Mouse (Mus musculus) testis, adult 2 months (tissue): ENCODE results near the gene Kansl1l. TPM values are rescaled to one million over a fixed set of nuclear protein-coding genes. Genes with fewer than 3 reads are reported as not detected.

Experiments used
- H3K27ac ChIP-seq: fragments of 200-500 bp; 2 replicates; pipeline ENCODE4 v1.5.1; 2012; ENCODE audit warnings: low read depth, low read length; ENCODE audit not compliant: control insufficient read depth, insufficient read depth
- H3K27me3 ChIP-seq: fragments of 200-500 bp; 2 replicates; pipeline ENCODE4 v1.6.1; 2012; ENCODE audit warnings: mild to moderate bottlenecking, low read length, moderate library complexity; ENCODE audit not compliant: control insufficient read depth, insufficient read depth
- H3K36me3 ChIP-seq: fragments of 200-500 bp; 2 replicates; pipeline ENCODE4 v1.6.1; 2012; ENCODE audit warnings: mild to moderate bottlenecking, low read length; ENCODE audit not compliant: control insufficient read depth, insufficient read depth
- H3K4me1 ChIP-seq: fragments of 200-500 bp; 2 replicates; pipeline ENCODE4 v1.6.1; 2012; ENCODE audit warnings: low read length; ENCODE audit not compliant: control insufficient read depth, insufficient read depth
- H3K4me3 ChIP-seq: fragments of 200-500 bp; 2 replicates; pipeline ENCODE4 v1.5.1; 2012; ENCODE audit warnings: low read depth, mild to moderate bottlenecking, low read length, moderate library complexity, mixed read lengths; ENCODE audit not compliant: control insufficient read depth
- CTCF ChIP-seq: fragments of 200-500 bp; IDR thresholded peaks from 2 replicates; pipeline ENCODE4 v1.5.1; 2012; ENCODE audit warnings: low read depth, mild to moderate bottlenecking, inconsistent platforms, low read length, moderate library complexity; ENCODE audit not compliant: control insufficient read depth, insufficient read depth, insufficient replicate concordance
- POLR2A ChIP-seq: fragments of 200-500 bp; IDR thresholded peaks from 2 replicates; pipeline ENCODE4 v1.6.1; 2012; ENCODE audit warnings: low read depth, mild to moderate bottlenecking, inconsistent platforms, low read length, moderate library complexity; ENCODE audit not compliant: control insufficient read depth
- polyA plus RNA-seq: library from polyadenylated mRNA; depleted of rRNA; stranded (reverse); fragments of >200 nt; gene quantifications from 2 replicates; pipeline ENCODE4 v1.2.3, GENCODE M21; 2012

The Kansl1l gene
- polyA plus RNA-seq, 1 experiment, result 16.3 TPM

DNA sequence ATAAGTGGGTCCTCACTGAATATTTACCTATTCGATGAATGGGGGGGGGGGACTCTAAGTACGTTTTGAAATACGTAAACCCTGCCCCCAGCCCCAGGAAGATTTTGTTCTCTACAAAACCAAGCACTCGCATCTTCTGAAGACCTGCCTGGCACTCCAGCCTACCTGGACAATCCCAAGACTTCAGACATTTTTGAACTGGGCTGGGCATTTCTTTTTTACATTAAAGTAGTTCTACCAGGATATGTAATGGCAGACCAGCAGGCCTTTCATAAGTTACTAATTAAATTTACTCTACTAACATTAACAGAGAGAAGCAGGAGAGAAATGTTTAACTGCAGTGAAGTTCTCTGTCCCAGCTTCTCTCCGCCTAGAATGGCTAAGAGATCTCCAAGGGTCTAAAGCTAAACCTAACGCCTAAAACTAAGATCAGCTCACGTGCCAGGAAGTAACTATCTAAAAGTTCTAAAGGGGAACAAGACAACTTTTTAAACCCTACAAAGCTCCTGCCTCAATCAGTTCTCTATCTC lies 15.3 kb upstream of the Kansl1l start:
- no peaks in the 10 kb centered on the region for H3K36me3 ChIP-seq
- no peak overlapping the region for H3K27ac ChIP-seq
- TF ChIP-seq CTCF (no peak), POLR2A (no peak)
- no peak overlapping the region for H3K4me3 ChIP-seq
- H3K4me1 ChIP-seq, result no peaks in the 10 kb centered on the region
- no peaks in the 10 kb centered on the region for H3K27me3 ChIP-seq

DNA sequence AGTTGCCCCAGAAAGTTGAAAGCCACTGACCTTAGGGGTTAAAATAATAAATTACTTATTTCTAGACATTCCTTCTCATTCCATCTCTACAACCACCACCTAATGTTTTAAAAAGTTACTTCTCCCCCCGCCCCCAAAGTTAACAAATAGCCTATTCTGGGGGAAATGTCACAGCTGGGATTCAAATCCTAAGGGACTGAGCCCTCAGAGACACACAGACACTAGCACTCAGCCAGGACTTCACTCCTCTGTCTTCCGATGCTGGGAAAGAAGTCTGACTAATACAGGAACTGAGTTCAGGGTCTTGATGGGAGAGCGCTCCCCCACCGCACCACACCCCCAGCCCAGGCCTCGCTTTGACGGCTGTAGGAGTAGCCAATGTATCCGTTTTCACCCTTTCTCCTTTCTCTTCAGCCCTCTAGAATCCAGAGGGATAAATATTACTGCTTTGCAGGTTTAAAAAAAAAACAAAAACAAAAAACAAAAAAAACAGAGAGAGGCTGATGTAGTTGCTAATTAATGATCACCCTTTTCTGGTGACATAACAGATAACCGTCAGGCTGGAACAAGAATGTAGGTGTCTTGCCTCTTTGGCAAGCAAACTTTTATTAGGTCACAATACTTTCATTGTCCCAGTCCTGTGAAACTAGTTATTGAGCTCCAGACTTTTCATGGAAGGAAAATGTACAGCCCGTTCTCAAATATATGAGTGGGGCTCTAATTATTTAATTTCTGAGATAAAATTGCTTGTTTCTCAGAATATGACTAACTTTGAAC lies 14.7 kb upstream of the Kansl1l start:
- H3K27ac ChIP-seq, result no peak overlapping the region; the same call in 1 of the 2 replicates
- TF ChIP-seq POLR2A (no peak), CTCF (no peak)
- H3K4me1 ChIP-seq, result no peaks in the 10 kb centered on the region
- H3K4me3 ChIP-seq, result no peak overlapping the region
- no peaks in the 10 kb centered on the region for H3K27me3 ChIP-seq
- H3K36me3 ChIP-seq, result no peaks in the 10 kb centered on the region

- H3K4me1 ChIP-seq, result no peaks in the 10 kb centered on the region
- no peak overlapping the region for H3K4me3 ChIP-seq
- TF ChIP-seq CTCF, result no peak
- TF ChIP-seq POLR2A, result no peak
- H3K27me3 ChIP-seq, result no peaks in the 10 kb centered on the region
- 0 out of 2 replicates have a peak overlapping the region, but pooled peaks have one; percentile 21 for H3K27ac ChIP-seq
- no peaks in the 10 kb centered on the region for H3K36me3 ChIP-seq
Measured at GRCm38 (mm10) chr1:66829400-66830080, 12.2 kb upstream of the Kansl1l start.

DNA sequence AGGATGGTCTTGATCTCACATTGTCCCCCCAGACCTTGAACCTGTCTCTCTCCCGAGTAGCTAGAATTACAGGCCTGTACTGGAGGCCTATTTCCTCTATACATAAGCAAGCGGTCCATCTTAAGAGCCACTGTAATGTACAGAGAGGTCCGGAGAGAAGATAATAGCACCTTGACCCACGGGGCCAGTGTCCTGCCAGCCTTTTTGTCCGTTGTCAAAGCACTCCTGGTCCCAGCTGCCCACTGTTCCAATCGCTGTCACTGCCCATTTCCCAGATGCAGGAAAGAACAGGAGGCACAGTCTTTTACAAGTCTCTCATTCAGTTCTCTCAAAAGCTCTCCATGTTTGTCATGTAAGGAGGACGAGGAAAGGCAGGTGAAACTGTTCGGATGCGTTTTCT lies 4.6 kb upstream of the Kansl1l start:
- TF ChIP-seq POLR2A (no peak), CTCF (no peak)

GRCm38 (mm10) chr1:66820241-66820640 lies 2.9 kb upstream of the Kansl1l start:
- TF ChIP-seq POLR2A, result no peak
- no peak for TF ChIP-seq CTCF
- Histone ChIP-seq H3K4me3 (no peak overlapping the region), H3K27ac (no peak overlapping the region), H3K36me3 (no peaks in the 10 kb centered on the region), H3K27me3 (no peaks in the 10 kb centered on the region), H3K4me1 (peaks cover 6% of the 10 kb centered on the region; the same call in 1 of the 2 replicates)

More for the DNA sequence above, 4.6 kb upstream of the Kansl1l start:
- Histone ChIP-seq H3K36me3 (no peaks in the 10 kb centered on the region), H3K27me3 (no peaks in the 10 kb centered on the region), H3K4me1 (peaks cover 6% of the 10 kb centered on the region; the same call in 1 of the 2 replicates), H3K4me3 (no peak overlapping the region), H3K27ac (no peak overlapping the region)

- no peaks in the 10 kb centered on the region for H3K27me3 ChIP-seq
- peak overlapping the region; percentile 93 for H3K4me3 ChIP-seq
- no peak for TF ChIP-seq POLR2A
- no peak for TF ChIP-seq CTCF
- H3K36me3 ChIP-seq, result no peaks in the 10 kb centered on the region
- H3K4me1 ChIP-seq, result peaks cover 6% of the 10 kb centered on the region; the same call in 1 of the 2 replicates
- H3K27ac ChIP-seq, result peak overlapping the region; percentile 96
Measured at GRCm38 (mm10) chr1:66817865-66818315, 528 bp upstream of the Kansl1l start.
